Mouse (Mus musculus): ENCODE data around the gene Ubash3a. TPM values are rescaled to one million over a fixed set of nuclear protein-coding genes. Genes with fewer than 3 reads are reported as not detected.
A peak's percentile ranks its signal among the peaks of the same experiment; 100 is the strongest.

Ubash3a gene
- 0.19 and 0.92 TPM in 2 replicates for polyA plus RNA-seq (2016; fragmentation: Nextera tagmentation; extraction: Ambion mirVana)

DNA sequence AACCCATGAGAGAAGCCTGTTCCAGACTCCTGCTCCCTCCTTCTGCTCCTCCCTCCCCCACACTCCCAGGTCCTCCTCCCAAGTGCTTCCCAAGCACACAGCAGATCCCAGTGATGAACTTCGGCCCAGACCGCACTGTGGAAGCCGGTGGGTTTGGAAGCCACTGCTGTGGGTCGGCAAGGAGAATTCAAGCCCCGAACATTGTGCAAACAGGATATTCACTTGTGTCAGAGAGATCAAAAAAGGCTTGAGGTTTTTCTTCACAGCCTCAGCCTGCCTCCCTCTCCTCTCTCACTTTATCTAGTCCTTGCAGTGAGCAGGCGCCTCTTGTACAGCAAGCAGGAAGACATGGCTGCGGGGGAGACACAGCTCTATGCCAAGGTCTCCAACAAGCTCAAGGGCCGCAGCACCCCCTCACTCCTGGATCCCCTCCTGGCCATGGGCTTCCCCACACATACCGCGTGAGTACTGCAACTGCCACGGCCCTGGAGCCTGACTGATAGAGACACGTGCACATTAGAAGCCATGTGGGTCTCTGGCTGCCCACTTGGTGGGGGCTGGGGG lies at the start of gene Ubash3a:
Gene Ubash3a (plus strand): TSS at position 103 of the 564 bp plus-strand sequence.
- Histone ChIP-seq H3K4me3 (no peak within 1 kb of the TSS), H3K36me3 (no peaks in the 10 kb centered on the region), H3K27me3 (ENCODE audit: low read depth, poor library complexity, severe bottlenecking) (no peaks in the 10 kb centered on the region), H3K4me1 (no peaks in the 10 kb centered on the region), H3K27ac (replicated peaks) (no peak within 1 kb of the TSS), H3K9me3 (replicated peaks) (no peaks in the 10 kb centered on the region)
- no peak for DNase-seq (ENCODE audit: low spot score)
- WGBS: 85% methylated on average over 12 of the region's 12 CpGs

DNA sequence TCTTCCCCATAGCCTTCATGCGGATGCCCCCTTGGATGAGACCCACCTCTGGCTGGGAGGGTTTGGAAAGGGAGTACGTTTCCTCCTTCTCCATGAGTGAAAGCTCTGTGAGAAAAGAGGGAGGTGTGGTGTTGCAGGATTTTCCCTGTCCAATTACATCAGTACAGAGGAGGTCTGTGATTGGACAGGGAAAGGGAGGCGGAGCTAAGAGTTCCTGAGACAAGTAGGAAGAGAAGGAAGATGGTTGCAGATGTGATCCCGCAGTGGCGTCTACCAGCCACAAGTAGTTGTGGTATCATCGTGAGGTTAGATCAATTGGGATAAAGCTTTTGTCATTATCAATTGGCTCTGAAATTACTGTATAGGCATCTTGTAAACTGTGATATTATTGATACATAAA lies 49.8 kb upstream of the Ubash3a start:
- Histone ChIP-seq H3K27ac (replicated peaks) (no peak overlapping the region), H3K4me3 (no peak overlapping the region)

DNA sequence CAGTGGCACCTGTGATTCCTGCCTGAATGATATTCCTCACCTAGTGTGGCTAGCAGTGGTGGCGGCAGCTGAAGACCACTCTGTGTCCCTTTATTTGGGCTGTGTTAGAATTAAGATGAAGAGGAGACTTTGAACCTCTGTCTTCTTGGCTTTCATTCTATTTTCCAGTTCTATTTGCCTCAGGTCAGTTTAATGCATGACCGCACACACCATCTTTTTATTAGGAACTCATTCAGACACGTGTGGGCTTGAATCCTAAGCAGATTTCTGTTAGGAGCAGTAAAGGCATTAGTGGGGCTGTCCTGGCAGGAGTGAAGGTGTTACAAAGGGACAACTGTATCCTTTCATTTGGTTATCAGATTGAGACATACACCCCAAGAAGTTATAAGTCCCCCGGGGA lies 47.4 kb upstream of the Ubash3a start:
- H3K27ac ChIP-seq (replicated peaks): no peak overlapping the region
- no peak overlapping the region for H3K4me3 ChIP-seq
- no peaks in the 10 kb centered on the region for H3K9me3 ChIP-seq (replicated peaks)
- DNase-seq (ENCODE audit: low spot score): no peak
- WGBS: 75% methylated on average over 4 of the region's 4 CpGs
- 0 out of 2 replicates have a peak, but pooled peaks cover 5% of the 10 kb centered on the region for H3K4me1 ChIP-seq
- H3K27me3 ChIP-seq (ENCODE audit: low read depth, poor library complexity, severe bottlenecking): no peaks in the 10 kb centered on the region
- no peaks in the 10 kb centered on the region for H3K36me3 ChIP-seq

More for the DNA sequence above, 49.8 kb upstream of the Ubash3a start:
- Histone ChIP-seq H3K27me3 (ENCODE audit: low read depth, poor library complexity, severe bottlenecking) (no peaks in the 10 kb centered on the region), H3K4me1 (0 out of 2 replicates have a peak, but pooled peaks cover 5% of the 10 kb centered on the region), H3K9me3 (replicated peaks) (no peaks in the 10 kb centered on the region), H3K36me3 (no peaks in the 10 kb centered on the region)
- 77% methylated on average over 6 of the region's 6 CpGs for WGBS
- DNase-seq (ENCODE audit: low spot score): no peak

GRCm38 (mm10) chr17:31162607-31163006 lies 45.1 kb upstream of the Ubash3a start:
- no peaks in the 10 kb centered on the region for H3K36me3 ChIP-seq
- 0 out of 2 replicates have a peak, but pooled peaks cover 5% of the 10 kb centered on the region for H3K4me1 ChIP-seq
- H3K27ac ChIP-seq (replicated peaks): no peak overlapping the region
- no peak overlapping the region for H3K4me3 ChIP-seq
- no peaks in the 10 kb centered on the region for H3K27me3 ChIP-seq (ENCODE audit: low read depth, poor library complexity, severe bottlenecking)
- 93% methylated on average over 12 of the region's 12 CpGs for WGBS
- DNase-seq (ENCODE audit: low spot score): no peak
- H3K9me3 ChIP-seq (replicated peaks): no peaks in the 10 kb centered on the region

- H3K27ac ChIP-seq (replicated peaks): no peak overlapping the region
- H3K4me1 ChIP-seq: 0 out of 2 replicates have a peak, but pooled peaks cover 5% of the 10 kb centered on the region
- no peaks in the 10 kb centered on the region for H3K27me3 ChIP-seq (ENCODE audit: low read depth, poor library complexity, severe bottlenecking)
- 92% methylated on average over 2 of the region's 2 CpGs for WGBS
- H3K36me3 ChIP-seq: no peaks in the 10 kb centered on the region
- H3K9me3 ChIP-seq (replicated peaks): no peaks in the 10 kb centered on the region
- H3K4me3 ChIP-seq: no peak overlapping the region
- DNase-seq (ENCODE audit: low spot score): no peak
These were observed 43.9 kb upstream of the Ubash3a start for GRCm38 (mm10) chr17:31163821-31164220.

GRCm38 (mm10) chr17:31165127-31165526 lies 42.5 kb upstream of the Ubash3a start, which contains the start of gene Tff1:
Tff1 (minus strand) TSS chr17:31165277.
- H3K27me3 ChIP-seq (ENCODE audit: low read depth, poor library complexity, severe bottlenecking): no peaks in the 10 kb centered on the region
- no peak within 1 kb of the TSS for H3K4me3 ChIP-seq
- no peak within 1 kb of the TSS for H3K27ac ChIP-seq (replicated peaks)
- WGBS: 86% methylated on average over 6 of the region's 6 CpGs
- H3K4me1 ChIP-seq: 0 out of 2 replicates have a peak, but pooled peaks cover 3% of the 10 kb centered on the region
- H3K9me3 ChIP-seq (replicated peaks): no peaks in the 10 kb centered on the region
- DNase-seq (ENCODE audit: low spot score): no peak
- H3K36me3 ChIP-seq: no peaks in the 10 kb centered on the region

DNA sequence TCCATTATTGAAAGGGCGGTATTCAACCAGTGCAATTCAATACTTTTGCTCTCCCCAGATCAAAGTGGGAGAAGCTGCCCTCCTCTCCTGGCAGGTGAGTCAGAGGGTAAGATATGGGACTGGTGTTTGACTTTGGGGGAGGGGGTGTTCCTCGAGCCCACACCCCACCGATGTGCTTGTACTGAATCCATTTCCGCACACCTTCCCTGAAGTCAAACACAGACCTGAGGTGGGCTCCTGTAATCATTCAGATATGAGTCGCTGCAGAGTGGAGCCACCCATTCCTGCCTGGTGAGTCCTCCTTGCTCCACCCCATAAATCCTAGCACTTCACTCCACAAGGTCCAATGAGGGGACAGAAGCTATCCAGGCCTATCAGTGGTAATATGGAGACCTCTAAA lies 37.9 kb upstream of the Ubash3a start:
- H3K4me3 ChIP-seq: no peak overlapping the region
- peaks cover 4% of the 10 kb centered on the region; the same call in 1 of the 2 replicates for H3K4me1 ChIP-seq
- H3K27me3 ChIP-seq (ENCODE audit: low read depth, poor library complexity, severe bottlenecking): no peaks in the 10 kb centered on the region
- no peaks in the 10 kb centered on the region for H3K36me3 ChIP-seq
- 89% methylated on average over 5 of the region's 5 CpGs for WGBS
- no peak for DNase-seq (ENCODE audit: low spot score)
- no peak overlapping the region for H3K27ac ChIP-seq (replicated peaks)
- H3K9me3 ChIP-seq (replicated peaks): no peaks in the 10 kb centered on the region

DNA sequence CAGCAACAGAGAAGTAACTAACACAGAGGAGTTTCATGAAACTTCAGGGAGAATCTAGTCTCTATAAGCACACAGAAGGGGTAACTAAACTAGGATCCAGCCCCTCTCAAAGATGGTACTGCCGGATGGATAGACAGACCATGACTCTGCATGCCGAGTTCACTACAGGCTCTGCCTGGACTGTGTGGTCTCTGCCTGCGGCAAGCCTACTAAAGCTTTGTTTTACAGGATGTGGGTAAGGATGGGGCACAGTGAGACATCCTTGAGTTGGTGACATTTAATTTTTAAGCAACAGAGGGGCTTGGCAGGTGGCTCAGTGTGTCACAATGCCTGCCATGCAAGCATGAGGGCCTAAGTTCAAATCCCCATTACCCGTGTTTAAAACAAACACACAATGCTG lies 31.4 kb upstream of the Ubash3a start:
- Histone ChIP-seq H3K4me3 (no peak overlapping the region), H3K9me3 (replicated peaks) (no peaks in the 10 kb centered on the region), H3K36me3 (no peaks in the 10 kb centered on the region), H3K27ac (replicated peaks) (no peak overlapping the region), H3K27me3 (ENCODE audit: low read depth, poor library complexity, severe bottlenecking) (no peaks in the 10 kb centered on the region), H3K4me1 (peaks cover 4% of the 10 kb centered on the region; the same call in 1 of the 2 replicates)
- 91% methylated on average over 4 of the region's 4 CpGs for WGBS
- DNase-seq (ENCODE audit: low spot score): no peak

- H3K4me1 ChIP-seq: no peaks in the 10 kb centered on the region
- H3K27ac ChIP-seq (replicated peaks): no peak overlapping the region
- no peaks in the 10 kb centered on the region for H3K9me3 ChIP-seq (replicated peaks)
- no peaks in the 10 kb centered on the region for H3K36me3 ChIP-seq
- 88% methylated on average over 4 of the region's 4 CpGs for WGBS
- H3K27me3 ChIP-seq (ENCODE audit: low read depth, poor library complexity, severe bottlenecking): no peaks in the 10 kb centered on the region
- H3K4me3 ChIP-seq: no peak overlapping the region
- DNase-seq (ENCODE audit: low spot score): no peak
These were observed 26.2 kb upstream of the Ubash3a start for GRCm38 (mm10) chr17:31181490-31181889.

- H3K36me3 ChIP-seq: no peaks in the 10 kb centered on the region
- 76% methylated on average over 12 of the region's 12 CpGs for WGBS
- H3K4me1 ChIP-seq: no peaks in the 10 kb centered on the region
- no peak overlapping the region for H3K4me3 ChIP-seq
- H3K27ac ChIP-seq (replicated peaks): no peak overlapping the region
- DNase-seq (ENCODE audit: low spot score): no peak
- no peaks in the 10 kb centered on the region for H3K27me3 ChIP-seq (ENCODE audit: low read depth, poor library complexity, severe bottlenecking)
- H3K9me3 ChIP-seq (replicated peaks): no peaks in the 10 kb centered on the region
These were observed 24.3 kb upstream of the Ubash3a start for GRCm38 (mm10) chr17:31183180-31183974.

DNA sequence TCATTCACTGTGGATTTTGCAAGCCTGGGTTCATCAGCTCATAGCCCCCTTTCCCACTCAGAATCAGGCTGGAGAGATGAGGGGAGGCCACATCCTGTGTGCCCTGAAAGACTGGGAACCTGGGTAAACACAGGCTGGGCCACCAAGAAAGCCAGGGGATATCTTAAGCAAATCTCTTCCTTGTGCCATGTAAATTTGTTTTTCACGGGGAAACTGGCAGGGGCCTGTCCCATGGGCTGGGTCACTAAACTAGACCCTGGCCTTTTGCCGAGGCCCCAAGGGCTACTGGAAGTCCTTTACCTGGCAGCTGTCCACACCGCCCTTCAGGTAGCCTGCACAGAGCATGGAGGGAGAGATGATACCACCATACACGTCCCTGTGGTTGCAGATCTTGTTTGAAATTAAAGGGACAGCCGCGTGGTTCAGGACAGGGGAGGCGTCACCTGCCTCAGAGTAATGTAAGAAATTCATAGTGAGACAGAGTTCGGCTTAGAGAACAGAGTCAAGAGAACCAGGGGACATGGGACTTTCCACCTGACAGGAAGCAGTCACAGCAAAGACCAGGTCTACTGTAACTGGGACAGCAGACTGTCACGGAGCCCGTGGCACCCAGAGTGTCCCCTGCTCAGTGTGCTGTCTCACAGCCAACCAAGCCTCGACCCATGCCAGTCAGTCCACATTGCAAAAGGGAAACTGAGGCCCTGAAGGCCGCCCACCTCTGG lies 23.2 kb upstream of the Ubash3a start:
- no peak for DNase-seq (ENCODE audit: low spot score)
- 81% methylated on average over 12 of the region's 12 CpGs for WGBS
- H3K27ac ChIP-seq (replicated peaks): no peak overlapping the region
- H3K27me3 ChIP-seq (ENCODE audit: low read depth, poor library complexity, severe bottlenecking): no peaks in the 10 kb centered on the region
- no peak overlapping the region for H3K4me3 ChIP-seq
- H3K4me1 ChIP-seq: no peaks in the 10 kb centered on the region
- no peaks in the 10 kb centered on the region for H3K9me3 ChIP-seq (replicated peaks)
- H3K36me3 ChIP-seq: no peaks in the 10 kb centered on the region

- DNase-seq (ENCODE audit: low spot score): peak; percentile 53
- H3K4me3 ChIP-seq: no peak overlapping the region
- no peaks in the 10 kb centered on the region for H3K4me1 ChIP-seq
- 28% methylated on average over 4 of the region's 4 CpGs for WGBS
- no peaks in the 10 kb centered on the region for H3K9me3 ChIP-seq (replicated peaks)
- H3K36me3 ChIP-seq: no peaks in the 10 kb centered on the region
- H3K27ac ChIP-seq (replicated peaks): no peak overlapping the region
- no peaks in the 10 kb centered on the region for H3K27me3 ChIP-seq (ENCODE audit: low read depth, poor library complexity, severe bottlenecking)
These were observed 20.3 kb upstream of the Ubash3a start for GRCm38 (mm10) chr17:31187370-31187769.
